Mouse (Mus musculus) forebrain, embryonic 15.5 days (tissue): ENCODE results near the gene Sppl3. TPM values are rescaled to one million over a fixed set of nuclear protein-coding genes. Genes with fewer than 3 reads are reported as not detected.
A peak's percentile ranks its signal among the peaks of the same experiment; 100 is the strongest.
"Not testable (repeated sequence)": the region's sequence is repeated elsewhere in the genome, so short reads cannot be mapped to it uniquely, and the experiment has no call there.

ENCODE experiments used
- ATAC-seq: fragments of 200-750 bp; cut with Nextera tagmentation; replicated peaks from 2 replicates; pipeline ENCODE4 v1.8.0; 2017; ENCODE audit warnings: mild to moderate bottlenecking, moderate TSS enrichment, moderate library complexity
- H3K27ac ChIP-seq: fragments of 300-500 bp; sonication (generic); replicated peaks from 2 replicates; pipeline ENCODE4 v1.5.1; 2015; ENCODE audit warnings: mild to moderate bottlenecking, inconsistent platforms
- H3K27me3 ChIP-seq: fragments of 300-500 bp; sonication (generic); 2 replicates; pipeline ENCODE4 v1.6.1; 2015; ENCODE audit warnings: inconsistent platforms
- H3K36me3 ChIP-seq: fragments of 300-500 bp; sonication (generic); 2 replicates; pipeline ENCODE4 v1.6.1; 2015; ENCODE audit warnings: mild to moderate bottlenecking, inconsistent platforms
- H3K4me1 ChIP-seq: fragments of 300-500 bp; sonication (generic); 2 replicates; pipeline ENCODE4 v1.6.1; 2015; ENCODE audit warnings: inconsistent platforms
- H3K4me2 ChIP-seq: fragments of 300-500 bp; sonication (generic); replicated peaks from 2 replicates; pipeline ENCODE4 v1.6.1; 2015; ENCODE audit warnings: mild to moderate bottlenecking, inconsistent platforms
- H3K4me3 ChIP-seq: fragments of 300-500 bp; sonication (generic); 2 replicates; pipeline ENCODE4 v1.5.1; 2015; ENCODE audit warnings: mild to moderate bottlenecking, inconsistent platforms
- H3K9ac ChIP-seq: fragments of 300-500 bp; sonication (generic); replicated peaks from 2 replicates; pipeline ENCODE4 v1.6.1; 2015; ENCODE audit warnings: mild to moderate bottlenecking, inconsistent platforms
- H3K9me3 ChIP-seq: fragments of 300-500 bp; sonication (generic); 2 replicates; pipeline ENCODE4 v1.6.1; 2016; ENCODE audit warnings: inconsistent platforms
- WGBS: fragments of 180-500 bp; shearing (Covaris S2); methylation state at CpG from one replicate; pipeline ENCODE4 v1.1.7; 2015; ENCODE audit warnings: mixed read lengths; 5-methylcytosine and 5-hydroxymethylcytosine counted together
- polyA plus RNA-seq: library from polyadenylated mRNA; unstranded; fragments of >200 nt; fragmentation: Nextera tagmentation; extraction: Ambion mirVana; gene quantifications from 2 replicates; pipeline ENCODE4 v1.2.1, GENCODE M21; 2015

The Sppl3 gene
- polyA plus RNA-seq, 1 experiment from 2014 or later, result 19.2 TPM

GRCm38 (mm10) chr5:115069611-115070010 is 58.7 kb downstream of the Sppl3 start:
- WGBS, result 94% methylated on average over 3 of the region's 3 CpGs
- Histone ChIP-seq H3K9ac (no peak overlapping the region), H3K9me3 (no peaks in the 10 kb centered on the region), H3K4me1 (peaks cover 5% of the 10 kb centered on the region; the same call in 1 of the 2 replicates), H3K27ac (no peak overlapping the region), H3K4me3 (no peak overlapping the region), H3K27me3 (no peaks in the 10 kb centered on the region), H3K4me2 (no peak overlapping the region), H3K36me3 (no peaks in the 10 kb centered on the region)
- no peak for ATAC-seq

- H3K36me3 ChIP-seq, result no peaks in the 10 kb centered on the region; the same call in 1 of the 2 replicates
- H3K4me3 ChIP-seq, result no peak overlapping the region
- ATAC-seq, result no peak
- H3K4me1 ChIP-seq, result peaks cover 5% of the 10 kb centered on the region; the same call in 1 of the 2 replicates
- H3K9me3 ChIP-seq, result no peaks in the 10 kb centered on the region
- H3K27ac ChIP-seq, result no peak overlapping the region
- H3K27me3 ChIP-seq, result no peaks in the 10 kb centered on the region
- WGBS, result 100% methylated on average over 2 of the region's 2 CpGs
- H3K9ac ChIP-seq, result no peak overlapping the region
- H3K4me2 ChIP-seq, result no peak overlapping the region
Observed at GRCm38 (mm10) chr5:115070457-115070856, 59.5 kb downstream of the Sppl3 start.

GRCm38 (mm10) chr5:115071096-115071901 is 60.4 kb downstream of the Sppl3 start:
- H3K36me3 ChIP-seq, result peaks cover 4% of the 10 kb centered on the region; the same call in 1 of the 2 replicates
- no peak overlapping the region for H3K27ac ChIP-seq
- peaks cover 5% of the 10 kb centered on the region; the same call in 1 of the 2 replicates for H3K4me1 ChIP-seq
- H3K4me2 ChIP-seq, result no peak overlapping the region
- H3K4me3 ChIP-seq, result no peak overlapping the region
- H3K9me3 ChIP-seq, result no peaks in the 10 kb centered on the region
- no peaks in the 10 kb centered on the region for H3K27me3 ChIP-seq
- no peak for ATAC-seq
- WGBS, result 87% methylated on average over 11 of the region's 11 CpGs
- H3K9ac ChIP-seq, result no peak overlapping the region

- Histone ChIP-seq H3K9ac (no peak overlapping the region), H3K4me1 (peaks cover 5% of the 10 kb centered on the region; the same call in 1 of the 2 replicates), H3K4me3 (no peak overlapping the region), H3K27me3 (no peaks in the 10 kb centered on the region), H3K9me3 (no peaks in the 10 kb centered on the region), H3K36me3 (peaks cover 4% of the 10 kb centered on the region; the same call in 1 of the 2 replicates), H3K27ac (no peak overlapping the region), H3K4me2 (no peak overlapping the region)
- 82% methylated on average over 7 of the region's 7 CpGs for WGBS
- ATAC-seq, result no peak
Observed at GRCm38 (mm10) chr5:115072143-115072542, 61.2 kb downstream of the Sppl3 start.

- H3K27ac ChIP-seq, H3K9ac ChIP-seq, H3K4me3 ChIP-seq, ATAC-seq, H3K36me3 ChIP-seq, H3K4me1 ChIP-seq, H3K27me3 ChIP-seq, H3K9me3 ChIP-seq, H3K4me2 ChIP-seq: not testable (repeated sequence)
- WGBS, result 91% methylated on average over 8 of the region's 8 CpGs
Observed at GRCm38 (mm10) chr5:115073306-115073705, 62.4 kb downstream of the Sppl3 start.

- Histone ChIP-seq H3K4me1 (peaks cover 5% of the 10 kb centered on the region; the same call in 1 of the 2 replicates), H3K4me3 (no peak overlapping the region), H3K9me3 (no peaks in the 10 kb centered on the region), H3K9ac (no peak overlapping the region), H3K27ac (no peak overlapping the region), H3K27me3 (no peaks in the 10 kb centered on the region), H3K36me3 (peaks cover 4% of the 10 kb centered on the region; the same call in 1 of the 2 replicates), H3K4me2 (no peak overlapping the region)
- 90% methylated on average over 4 of the region's 4 CpGs for WGBS
- no peak for ATAC-seq
Observed at GRCm38 (mm10) chr5:115074749-115075148, 63.8 kb downstream of the Sppl3 start.

- WGBS, result 60% methylated on average over 5 of the region's 5 CpGs
- Histone ChIP-seq H3K9me3 (no peaks in the 10 kb centered on the region), H3K4me2 (no peak overlapping the region), H3K9ac (no peak overlapping the region), H3K27ac (no peak overlapping the region), H3K4me1 (peaks cover 5% of the 10 kb centered on the region; the same call in 1 of the 2 replicates), H3K27me3 (no peaks in the 10 kb centered on the region), H3K4me3 (no peak overlapping the region), H3K36me3 (peaks cover 4% of the 10 kb centered on the region; the same call in 1 of the 2 replicates)
- no peak for ATAC-seq
Observed at GRCm38 (mm10) chr5:115076144-115076901, 65.4 kb downstream of the Sppl3 start.

GRCm38 (mm10) chr5:115081636-115082035 is 70.7 kb downstream of the Sppl3 start:
- Histone ChIP-seq H3K27me3 (no peaks in the 10 kb centered on the region), H3K9ac (no peak overlapping the region), H3K4me3 (no peak overlapping the region), H3K4me2 (no peak overlapping the region), H3K27ac (no peak overlapping the region), H3K4me1 (no peaks in the 10 kb centered on the region), H3K36me3 (peaks cover 17% of the 10 kb centered on the region), H3K9me3 (no peaks in the 10 kb centered on the region)
- ATAC-seq, result no peak
- WGBS, result 85% methylated on average over 5 of the region's 5 CpGs

- Histone ChIP-seq H3K9me3 (no peaks in the 10 kb centered on the region), H3K27me3 (no peaks in the 10 kb centered on the region), H3K36me3 (peaks cover 31% of the 10 kb centered on the region), H3K4me1 (no peaks in the 10 kb centered on the region), H3K4me2 (no peak overlapping the region), H3K9ac (no peak overlapping the region), H3K27ac (no peak overlapping the region), H3K4me3 (no peak overlapping the region)
- no peak for ATAC-seq
- WGBS, result 92% methylated on average over 6 of the region's 6 CpGs
Observed at GRCm38 (mm10) chr5:115083492-115083891, 72.6 kb downstream of the Sppl3 start.

- Histone ChIP-seq H3K36me3 (peaks cover 51% of the 10 kb centered on the region), H3K9ac (no peak overlapping the region), H3K4me1 (no peaks in the 10 kb centered on the region), H3K9me3 (no peaks in the 10 kb centered on the region), H3K27ac (peak overlapping the region; percentile 66), H3K4me2 (no peak overlapping the region), H3K27me3 (no peaks in the 10 kb centered on the region), H3K4me3 (no peak overlapping the region)
- ATAC-seq, result no peak
- 81% methylated on average over 2 of the region's 2 CpGs for WGBS
Observed at GRCm38 (mm10) chr5:115085675-115086074, 74.7 kb downstream of the Sppl3 start.

- no peak overlapping the region for H3K4me3 ChIP-seq
- no peaks in the 10 kb centered on the region for H3K27me3 ChIP-seq
- H3K4me1 ChIP-seq, result no peaks in the 10 kb centered on the region
- H3K4me2 ChIP-seq, result no peak overlapping the region
- no peak overlapping the region for H3K27ac ChIP-seq
- peaks cover 40% of the 10 kb centered on the region for H3K36me3 ChIP-seq
- H3K9me3 ChIP-seq, result no peaks in the 10 kb centered on the region
- no peak overlapping the region for H3K9ac ChIP-seq
- WGBS, result 98% methylated on average over 5 of the region's 5 CpGs
- ATAC-seq, result no peak
Observed at GRCm38 (mm10) chr5:115089592-115090268, 78.8 kb downstream of the Sppl3 start.

- H3K4me2 ChIP-seq, result no peak overlapping the region
- no peak for ATAC-seq
- no peaks in the 10 kb centered on the region for H3K27me3 ChIP-seq
- H3K4me1 ChIP-seq, result no peaks in the 10 kb centered on the region
- no peaks in the 10 kb centered on the region for H3K9me3 ChIP-seq
- no peak overlapping the region for H3K27ac ChIP-seq
- no peak overlapping the region for H3K4me3 ChIP-seq
- peaks cover 50% of the 10 kb centered on the region for H3K36me3 ChIP-seq
- 93% methylated on average over 3 of the region's 3 CpGs for WGBS
- no peak overlapping the region for H3K9ac ChIP-seq
Observed at GRCm38 (mm10) chr5:115091015-115091414, 80.1 kb downstream of the Sppl3 start.
